Mouse (Mus musculus) layer of hippocampus, adult 18-20 months (tissue): ENCODE results near the gene Cadps. TPM values are rescaled to one million over a fixed set of nuclear protein-coding genes. Genes with fewer than 3 reads are reported as not detected.
A peak's percentile ranks its signal among the peaks of the same experiment; 100 is the strongest.

Experiments
- DNase-seq, 2 experiments: peaks; one replicate each; pipeline ENCODE4 v3.0.0; 2022; ENCODE audit warnings: low spot score in 2 of 2
- total RNA-seq, 2 experiments: library from RNA; stranded (reverse); gene quantifications; 2 replicates each; pipeline ENCODE4 v1.2.3; 2021

The Cadps gene
- total RNA-seq, 2 experiments from 2014 or later: 210 to 218 TPM

- peak; percentile 50 to 80 for DNase-seq
These were observed 292.8 kb downstream of the Cadps start for GRCm38 (mm10) chr14:12529961-12530542.

GRCm38 (mm10) chr14:12527296-12527695 is 295.6 kb downstream of the Cadps start:
- DNase-seq: no peak

GRCm38 (mm10) chr14:12507018-12507417 is 315.9 kb downstream of the Cadps start:
- DNase-seq: no peak

DNA sequence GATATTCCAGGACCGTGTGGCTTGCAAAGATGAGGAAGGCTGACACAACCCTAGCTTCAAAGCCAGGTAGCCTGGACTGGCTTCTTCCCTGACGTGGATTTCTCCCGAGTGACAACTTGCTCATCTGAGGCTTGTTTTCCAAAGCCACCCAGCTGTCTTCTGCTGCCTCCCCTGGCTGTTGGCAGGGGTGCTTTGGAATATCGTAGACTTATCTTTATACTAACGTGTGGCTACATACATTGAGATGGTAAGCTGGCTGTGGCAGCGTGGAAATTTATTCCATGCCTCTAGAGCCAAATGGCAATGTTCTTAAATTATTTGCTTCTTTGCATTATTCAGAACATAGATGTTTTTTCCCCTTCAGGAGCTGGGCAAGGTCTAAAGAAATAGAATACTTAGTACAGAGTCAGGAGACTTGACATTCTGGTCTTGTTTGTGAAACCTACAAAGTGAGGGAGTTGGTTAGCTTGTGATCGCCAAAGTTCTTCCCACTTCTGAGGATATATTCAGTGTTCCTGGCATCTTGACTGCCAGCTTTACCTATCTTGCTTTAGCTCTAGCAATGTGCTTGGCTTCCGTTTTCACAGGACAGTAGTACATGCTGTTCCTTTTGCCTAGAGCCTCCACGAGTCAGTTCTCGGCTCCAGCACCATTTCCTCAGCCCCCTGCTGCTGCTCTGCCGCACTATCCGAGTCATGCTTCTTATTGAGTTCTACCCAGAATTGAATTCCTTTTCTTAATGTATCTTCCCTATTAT is 318.5 kb downstream of the Cadps start:
- peak in 1 of 2 experiments; percentile 30 for DNase-seq

DNA sequence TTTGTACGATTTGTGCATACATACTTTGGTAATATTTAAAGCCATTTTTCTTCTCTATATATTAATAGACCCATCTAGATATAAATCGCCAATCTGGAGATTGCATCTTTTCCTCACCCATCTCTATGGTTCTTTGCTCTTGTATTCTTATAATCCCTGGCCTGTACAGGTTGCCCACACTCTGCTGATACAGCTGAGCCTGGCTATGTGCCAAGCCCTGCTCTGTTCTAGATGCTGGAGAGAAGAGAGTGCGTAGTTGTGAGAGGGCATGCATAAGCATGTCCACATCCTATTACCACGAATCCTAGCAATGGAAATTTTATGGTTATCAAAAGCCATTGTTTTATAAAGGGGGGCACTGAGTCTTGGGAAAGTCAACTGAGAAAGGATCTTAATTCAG is 360.7 kb downstream of the Cadps start:
- no peak for DNase-seq

- DNase-seq: no peak
These were observed 363.2 kb downstream of the Cadps start for GRCm38 (mm10) chr14:12459700-12460099.

GRCm38 (mm10) chr14:12455064-12455591 is 367.8 kb downstream of the Cadps start:
- no peak for DNase-seq

GRCm38 (mm10) chr14:12450807-12451206 is 372.1 kb downstream of the Cadps start:
- no peak for DNase-seq

GRCm38 (mm10) chr14:12448883-12449282 is 374.0 kb downstream of the Cadps start:
- DNase-seq: no peak

- no peak for DNase-seq
These were observed 381.9 kb downstream of the Cadps start for GRCm38 (mm10) chr14:12441019-12441418.

- no peak for DNase-seq
These were observed 384.9 kb downstream of the Cadps start for GRCm38 (mm10) chr14:12437976-12438375.

GRCm38 (mm10) chr14:12437422-12437821 is 385.5 kb downstream of the Cadps start:
- no peak for DNase-seq

DNA sequence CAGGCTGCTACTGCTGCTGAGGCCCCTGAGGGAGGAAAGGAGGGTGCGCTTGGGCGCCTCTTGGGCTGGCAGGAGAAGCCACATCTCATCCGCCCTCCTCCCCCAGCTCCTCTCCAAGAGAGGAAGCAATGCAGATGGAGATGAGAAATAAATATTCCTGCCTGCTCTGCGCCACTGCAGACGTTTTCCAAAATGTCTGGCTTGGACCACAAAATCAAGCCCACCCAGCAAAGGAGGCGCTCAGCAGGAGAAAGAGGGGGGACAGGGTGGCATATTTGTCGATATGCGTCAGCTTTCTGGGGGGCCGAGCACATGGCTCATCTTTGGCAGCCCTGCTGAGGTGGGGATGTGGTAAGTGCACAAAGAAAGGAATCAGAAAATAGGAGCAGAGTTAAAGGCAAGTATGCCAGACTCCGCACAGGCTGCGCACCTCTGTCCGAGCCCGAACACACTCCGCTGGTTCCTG is 385.9 kb downstream of the Cadps start:
- DNase-seq: peak in 1 of 2 experiments; percentile 62

- DNase-seq: peak in 1 of 2 experiments; percentile 86
These were observed 394.7 kb downstream of the Cadps start for GRCm38 (mm10) chr14:12428021-12428654.

DNA sequence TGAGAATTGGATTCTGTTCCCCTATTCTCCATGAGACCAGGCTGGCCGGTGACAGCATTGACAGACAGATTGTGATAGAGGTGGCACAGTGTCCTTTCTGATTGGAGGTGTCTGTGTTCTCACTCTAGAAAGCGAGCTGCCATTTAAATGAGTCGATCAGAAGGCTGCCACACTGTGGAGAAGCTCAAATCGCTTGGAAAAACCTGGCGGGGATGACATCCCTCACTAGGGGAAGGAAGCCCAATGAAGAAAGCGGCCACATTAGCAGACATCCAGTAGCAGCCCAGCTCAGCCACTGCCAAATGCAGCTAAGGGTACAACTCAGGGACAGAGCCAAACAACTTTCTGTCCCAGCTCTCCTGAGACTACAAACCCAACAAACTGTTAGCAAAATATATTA is 397.6 kb downstream of the Cadps start:
- DNase-seq: no peak

GRCm38 (mm10) chr14:12410276-12410675 is 412.6 kb downstream of the Cadps start:
- DNase-seq: peak in 1 of 2 experiments; percentile 53

- DNase-seq: no peak
These were observed 413.1 kb downstream of the Cadps start for GRCm38 (mm10) chr14:12409811-12410210.

- DNase-seq: peak in 1 of 2 experiments; percentile 44
These were observed 416.3 kb downstream of the Cadps start for GRCm38 (mm10) chr14:12406588-12406987.

- DNase-seq: no peak
These were observed 417.7 kb downstream of the Cadps start for GRCm38 (mm10) chr14:12405201-12405600.

DNA sequence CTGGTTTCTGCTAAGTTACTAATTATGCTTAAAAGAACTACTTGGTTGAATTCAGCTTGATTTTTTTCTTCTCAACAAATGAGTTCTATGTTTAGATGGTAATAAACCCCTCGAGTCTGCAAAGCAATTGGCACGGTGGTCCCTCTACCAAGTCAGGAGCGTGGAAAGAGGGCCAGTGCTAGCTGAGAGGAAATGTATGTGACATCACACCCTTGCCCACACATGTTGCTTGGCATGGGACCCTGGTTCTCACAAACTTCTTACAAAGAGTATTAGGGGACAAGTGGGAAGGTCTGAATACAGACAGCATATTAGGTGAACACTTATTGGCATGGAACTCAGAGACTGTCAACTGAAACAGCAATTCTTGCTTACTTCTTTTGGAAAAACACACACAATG is 418.2 kb downstream of the Cadps start:
- no peak for DNase-seq

DNA sequence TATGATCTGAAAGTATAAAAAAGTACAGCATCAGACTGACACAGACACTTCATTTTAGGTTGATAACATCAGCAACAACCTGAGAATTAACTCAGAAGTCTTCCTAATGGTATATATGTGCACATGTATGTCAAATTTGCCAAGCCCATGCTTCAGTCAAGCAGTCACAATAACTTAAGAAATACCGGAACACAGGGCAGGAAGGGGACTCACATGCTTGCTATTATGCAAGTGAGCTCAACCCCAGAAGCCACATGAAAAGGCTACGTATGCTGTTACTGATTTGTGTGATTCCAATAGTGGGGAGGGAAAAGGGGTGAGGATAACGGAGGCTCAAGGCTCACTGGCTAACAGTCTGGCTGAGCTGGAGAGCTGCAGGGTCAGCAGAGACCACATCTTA is 418.8 kb downstream of the Cadps start:
- DNase-seq: no peak

DNA sequence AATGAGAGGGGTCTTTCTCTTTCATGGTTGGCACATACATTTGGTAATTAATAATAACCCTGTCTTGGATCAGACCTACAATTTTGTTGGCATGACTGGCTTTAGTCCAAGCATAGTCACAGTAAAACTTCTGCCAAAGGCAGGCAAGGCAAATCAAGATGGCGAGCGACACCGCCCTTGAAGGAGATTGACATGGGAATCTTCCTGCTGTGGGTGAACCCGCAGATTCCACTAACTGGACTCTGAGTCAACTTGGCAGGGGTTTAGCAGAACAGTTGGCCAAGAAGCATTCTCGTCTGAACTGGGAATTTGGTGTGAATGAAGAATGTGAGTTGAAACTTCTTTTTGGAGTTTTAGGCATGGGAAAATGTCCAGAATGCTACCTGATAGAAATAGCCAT is 422.8 kb downstream of the Cadps start:
- DNase-seq: no peak
